Mouse (Mus musculus) lung, postnatal 0 days (tissue): Measurements from ENCODE around the gene Fgr.

Source experiments
- CTCF ChIP-seq: IDR thresholded peaks from 2 replicates; pipeline ENCODE4 v1.5.1; 2016; ENCODE audit warnings: antibody characterized with exemption, mild to moderate bottlenecking
- EP300 ChIP-seq: IDR thresholded peaks from 2 replicates; pipeline ENCODE4 v1.6.1; 2016; ENCODE audit warnings: antibody characterized with exemption, mild to moderate bottlenecking, control low read depth

GRCm38 (mm10) chr4:133039116-133039819 is 65.4 kb downstream of the Fgr start:
- no peak for TF ChIP-seq CTCF
- no peak for TF ChIP-seq EP300
